Mouse (Mus musculus) spleen, adult 2 months (tissue): Measurements from ENCODE around the gene Smad6.

Source experiments
- CTCF ChIP-seq: fragments of 200-500 bp; IDR thresholded peaks from 2 replicates; pipeline ENCODE4 v1.5.1; 2011; ENCODE audit warnings: mild to moderate bottlenecking, inconsistent platforms; ENCODE audit not compliant: insufficient read depth, insufficient read length, insufficient replicate concordance; ENCODE audit errors: extremely low read depth
- POLR2A ChIP-seq: fragments of 200-500 bp; IDR thresholded peaks from 2 replicates; pipeline ENCODE4 v1.6.1; 2011; ENCODE audit warnings: low read depth, low read length, inconsistent platforms

- TF ChIP-seq CTCF, result no peak
- no peak for TF ChIP-seq POLR2A
Observed at GRCm38 (mm10) chr9:63969467-63969866, 52.4 kb downstream of the Smad6 start.
